Mouse (Mus musculus) layer of hippocampus, adult 8-10 months (tissue): ENCODE measurements around the gene Kat5. TPM values are rescaled to one million over a fixed set of nuclear protein-coding genes. Genes with fewer than 3 reads are reported as not detected.

Source experiments
- total RNA-seq, 4 experiments: library from RNA; stranded (reverse); gene quantifications; 2 replicates each; pipeline ENCODE4 v1.2.4; 2022

The Kat5 gene
- total RNA-seq, 4 experiments from 2014 or later, result 81.5 to 105 (median 86.9) TPM

Other genes with a start within 250 kb of the Kat5 start
- 10 to 100 TPM; 18.6 to 27.4 (median 23.1) TPM for gene Eif1ad, start 243.5 kb downstream of the Kat5 start, total RNA-seq
- 10 to 100 TPM; 74.1 to 85.8 (median 76.2) TPM for gene Banf1, start 243.1 kb downstream of the Kat5 start, total RNA-seq
- gene Sart1, start 221.5 kb downstream of the Kat5 start, total RNA-seq, result 100 to 1,000 TPM; 103 to 120 (median 114) TPM
- gene Tsga10ip, start 207.7 kb downstream of the Kat5 start, total RNA-seq, result under 1 TPM in 3 of 4 experiments, not detected in 1; 0.34 to 0.63 (median 0.37) TPM
- 100 to 1,000 TPM; 308 to 358 (median 327) TPM for gene Drap1, start 185.3 kb downstream of the Kat5 start, total RNA-seq
- gene AI837181, start 185.1 kb downstream of the Kat5 start, total RNA-seq, result 10 to 100 TPM; 64.8 to 71.2 (median 67.6) TPM
- under 1 TPM; 0.20 to 0.67 (median 0.29) TPM for gene Fosl1, start 162.7 kb downstream of the Kat5 start, total RNA-seq
- 10 to 100 TPM; 31.7 to 33.1 (median 32.4) TPM for gene Ccdc85b, start 152.3 kb downstream of the Kat5 start, total RNA-seq
- gene Fibp, start 149.6 kb downstream of the Kat5 start, total RNA-seq, result 100 to 1,000 TPM in 1 of 4 experiments, 10 to 100 TPM in 3; 93.5 to 109 (median 96.4) TPM
- under 1 TPM in 3 of 4 experiments, not detected in 1; 0.29 to 0.81 (median 0.77) TPM for gene Ctsw, start 141.7 kb downstream of the Kat5 start, total RNA-seq
- 10 to 100 TPM; 14.4 to 23.9 (median 22.1) TPM for gene Efemp2, start 136.3 kb downstream of the Kat5 start, total RNA-seq
- gene Mus81, start 121.8 kb downstream of the Kat5 start, total RNA-seq, result 10 to 100 TPM; 29.0 to 38.5 (median 33.8) TPM
- 1,000 to 10,000 TPM; 1,240 to 1,334 (median 1,291) TPM for gene Cfl1, start 119.8 kb downstream of the Kat5 start, total RNA-seq
- gene 1700020D05Rik, start 106.5 kb downstream of the Kat5 start, total RNA-seq, result 10 to 100 TPM in 2 of 4 experiments, 1 to 10 TPM in 2; 7.4 to 12.1 (median 9.6) TPM
- 10 to 100 TPM; 86.8 to 95.2 (median 88.6) TPM for gene Snx32, start 99.7 kb downstream of the Kat5 start, total RNA-seq
- not detected for gene Ovol1, start 49.6 kb downstream of the Kat5 start, total RNA-seq
- gene Ap5b1, start 42.2 kb downstream of the Kat5 start, total RNA-seq, result 1 to 10 TPM; 5.8 to 8.7 (median 6.6) TPM
- gene Rnaseh2c, start 8.4 kb downstream of the Kat5 start, total RNA-seq, result 10 to 100 TPM; 58.8 to 96.9 (median 78.2) TPM
- gene Rela, start 27.2 kb upstream of the Kat5 start, total RNA-seq, result 10 to 100 TPM; 18.8 to 32.7 (median 23.7) TPM
- gene Sipa1, start 53.5 kb upstream of the Kat5 start, total RNA-seq, result 10 to 100 TPM; 16.2 to 20.4 (median 19.4) TPM
- gene Map3k11, start 78.5 kb upstream of the Kat5 start, total RNA-seq, result 10 to 100 TPM; 16.9 to 21.3 (median 18.7) TPM
- gene Pcnx3, start 78.7 kb upstream of the Kat5 start, total RNA-seq, result 10 to 100 TPM; 74.5 to 80.9 (median 77.0) TPM
- under 1 TPM in 1 of 4 experiments, not detected in 3; 0.43 TPM for gene Kcnk7, start 94.1 kb upstream of the Kat5 start, total RNA-seq
- 10 to 100 TPM; 12.4 to 17.8 (median 16.4) TPM for gene Ehbp1l1, start 116.1 kb upstream of the Kat5 start, total RNA-seq
- gene Fam89b, start 119.4 kb upstream of the Kat5 start, total RNA-seq, result 10 to 100 TPM; 22.5 to 31.3 (median 27.4) TPM
- 10 to 100 TPM; 30.4 to 40.5 (median 33.1) TPM for gene Ltbp3, start 130.7 kb upstream of the Kat5 start, total RNA-seq
- gene Scyl1, start 161.2 kb upstream of the Kat5 start, total RNA-seq, result 10 to 100 TPM; 77.7 to 94.4 (median 88.1) TPM